In genomic region chr3:84175337-84176315, GRCm38 (mm10) we compare ENCODE assay signal across 8 mouse cellular contexts. TPM values are rescaled to one million over a fixed set of nuclear protein-coding genes. Genes with fewer than 3 reads are reported as not detected.
A peak's percentile ranks its signal among the peaks of the same experiment; 100 is the strongest.
DNase-seq lines count a peak whose midpoint lies in the region; ATAC-seq lines count a peak whose summit lies in the region.

No protein-coding gene starts in this region.

- H3K36me3 ChIP-seq in heart, embryonic 11.5 days (ENCODE audit: control insufficient read depth, insufficient read depth, low read length): no peaks in the 10 kb centered on the region
- peaks cover 51% of the 10 kb centered on the region for H3K36me3 ChIP-seq in midbrain, embryonic 12.5 days

- H3K9ac ChIP-seq in heart, embryonic 11.5 days (ENCODE audit: low read depth, low read length): no peak overlapping the region
- no peak overlapping the region for H3K9ac ChIP-seq in midbrain, embryonic 12.5 days (replicated peaks)

- no peaks in the 10 kb centered on the region for H3K4me1 ChIP-seq in heart, embryonic 11.5 days (ENCODE audit: control insufficient read depth, insufficient read depth, low read length)
- peaks cover 9% of the 10 kb centered on the region for H3K4me1 ChIP-seq in midbrain, embryonic 12.5 days

- H3K27ac ChIP-seq in heart, embryonic 11.5 days (ENCODE audit: low read depth, low read length): no peak overlapping the region
- H3K27ac ChIP-seq in midbrain, embryonic 12.5 days (replicated peaks): no peak overlapping the region

- no peaks in the 10 kb centered on the region for H3K9me3 ChIP-seq in heart, embryonic 11.5 days (replicated peaks; ENCODE audit: control insufficient read depth, low read length)
- no peaks in the 10 kb centered on the region for H3K9me3 ChIP-seq in midbrain, embryonic 12.5 days

- DNase-seq in heart, adult 18-20 months: peak; percentile 70 to 88
- peak; percentile 79 to 89 for DNase-seq in cerebellum, postnatal 25 days
- DNase-seq in gastrocnemius, adult 18-20 months (ENCODE audit: low spot score): peak; percentile 71
- peak; percentile 66 to 78 for DNase-seq in left cerebral cortex, postnatal 10 days (ENCODE audit: extremely low spot score in 1 of 2, low spot score in 2 of 2)
- peak; percentile 48 for DNase-seq in skeletal muscle tissue, adult 2 months (ENCODE audit: low read depth, low spot score)

- no peak overlapping the region for H3K4me2 ChIP-seq in heart, embryonic 11.5 days
- H3K4me2 ChIP-seq in midbrain, embryonic 12.5 days (replicated peaks): no peak overlapping the region

- no peak for ATAC-seq in heart, embryonic 11.5 days (replicated peaks; ENCODE audit: insufficient number of reproducible peaks, low FRiP score, low TSS enrichment)
- peak; percentile 84 for ATAC-seq in inflammation-experienced regulatory T-cells, adult 6 months
- ATAC-seq in midbrain, embryonic 12.5 days (ENCODE audit: low FRiP score, low read depth): peak; percentile 74; the same call in 1 of the 2 replicates

- no peaks in the 10 kb centered on the region for H3K27me3 ChIP-seq in heart, embryonic 11.5 days (ENCODE audit: control insufficient read depth, insufficient read depth, low read length)
- H3K27me3 ChIP-seq in midbrain, embryonic 12.5 days: no peaks in the 10 kb centered on the region

- 47% methylated on average over 7 of the region's 7 CpGs for WGBS in heart, embryonic 11.5 days (ENCODE audit: insufficient replicate concordance)
- 37% methylated on average over 7 of the region's 7 CpGs for whole genome bisulfite sequencing in midbrain, embryonic 12.5 days

- H3K4me3 ChIP-seq in heart, embryonic 11.5 days (ENCODE audit: low read depth, low read length): no peak overlapping the region
- H3K4me3 ChIP-seq in midbrain, embryonic 12.5 days: no peak overlapping the region

- intact Hi-C loops in left cerebral cortex, postnatal 10 days (cut with DNase I): loop anchor here (5.0 to 10.0 kb wide), 2 partner anchors 127 to 369 kb away; no protein-coding TSS in a partner anchor

RNA-seq across cellular contexts. Expression of gene Gm6525, which starts 1.7 kb away (rescaled TPM):
- total RNA-seq in heart, adult 18-20 months (2021): not detected
- 0.30 TPM in 1 of 2 replicates, not detected in the other for polyA plus RNA-seq in heart, embryonic 11.5 days (2014; fragmentation: Nextera tagmentation; extraction: Ambion mirVana)
- total RNA-seq in gastrocnemius, adult 18-20 months (2021): not detected
- under 1 TPM; 0.50 to 0.80 (median 0.70) TPM for polyA plus RNA-seq in inflammation-experienced regulatory T-cells, adult 6 months (2017; shearing (Covaris generic))
- not detected for total RNA-seq in left cerebral cortex, postnatal 10 days (2021)
- 3.3 and 3.7 TPM in 2 replicates for polyA plus RNA-seq in midbrain, embryonic 12.5 days (2016; fragmentation: Nextera tagmentation; extraction: Ambion mirVana)

RNA-seq across cellular contexts. Expression of gene Mnd1, which starts 20.0 kb away (rescaled TPM):
- 1 to 10 TPM; 2.7 to 2.8 TPM for total RNA-seq in heart, adult 18-20 months (2021)
- polyA plus RNA-seq in heart, embryonic 11.5 days (2014; fragmentation: Nextera tagmentation; extraction: Ambion mirVana): 9.4 and 12.0 TPM in 2 replicates
- 1 to 10 TPM in 1 of 2 experiments, under 1 TPM in 1; 0.80 to 1.2 TPM for total RNA-seq in gastrocnemius, adult 18-20 months (2021)
- 10 to 100 TPM in 1 of 3 experiments, 1 to 10 TPM in 2; 1.4 to 12.4 (median 1.5) TPM for polyA plus RNA-seq in inflammation-experienced regulatory T-cells, adult 6 months (2017; shearing (Covaris generic))
- total RNA-seq in left cerebral cortex, postnatal 10 days (2021): 1 to 10 TPM; 1.9 to 3.4 TPM
- polyA plus RNA-seq in midbrain, embryonic 12.5 days (2016; fragmentation: Nextera tagmentation; extraction: Ambion mirVana): 5.7 and 7.2 TPM in 2 replicates
